Mouse (Mus musculus): ENCODE measurements around the gene Zhx3. TPM values are rescaled to one million over a fixed set of nuclear protein-coding genes. Genes with fewer than 3 reads are reported as not detected.

Gene Zhx3
- polyA plus RNA-seq, 1 experiment: 4.8 TPM

GRCm38 (mm10) chr2:160701603-160702002, 171.2 kb downstream of the Zhx3 start:
- Histone ChIP-seq H3K27me3 (ENCODE audit: control insufficient read depth, insufficient read depth, insufficient read length) (no peaks in the 10 kb centered on the region), H3K36me3 (ENCODE audit: control insufficient read depth, insufficient read depth) (peaks cover 87% of the 10 kb centered on the region), H3K79me3 (ENCODE audit: low read depth) (no peaks in the 10 kb centered on the region), H3K4me3 (ENCODE audit: insufficient read depth, poor library complexity, severe bottlenecking) (no peak overlapping the region), H3ac (ENCODE audit: control insufficient read depth, insufficient read length, low read depth) (no peak overlapping the region), H3K79me2 (ENCODE audit: control insufficient read depth, insufficient read depth) (no peaks in the 10 kb centered on the region)
- TF ChIP-seq USF1 (IDR thresholded peaks at IDR 0.05; ENCODE audit: low read depth) (no peak), CTCF (IDR thresholded peaks at IDR 0.05; ENCODE audit: control insufficient read depth, insufficient read depth, insufficient read length) (no peak), FOSL1 (IDR thresholded peaks at IDR 0.05; ENCODE audit: insufficient read depth, low read length, poor library complexity, severe bottlenecking) (no peak), MYOD1 (IDR thresholded peaks at IDR 0.05; ENCODE audit: control insufficient read depth, insufficient read length, low read depth) (no peak), MAX (IDR thresholded peaks at IDR 0.05) (no peak), CEBPB (IDR thresholded peaks at IDR 0.05; ENCODE audit: low read depth) (no peak), MYOG (IDR thresholded peaks at IDR 0.05; ENCODE audit: control insufficient read depth, extremely low read depth, insufficient read length) (no peak)

- no peaks in the 10 kb centered on the region for H3K79me3 ChIP-seq (ENCODE audit: low read depth)
- no peaks in the 10 kb centered on the region for H3K79me2 ChIP-seq (ENCODE audit: control insufficient read depth, insufficient read depth)
- peaks cover 87% of the 10 kb centered on the region for H3K36me3 ChIP-seq (ENCODE audit: control insufficient read depth, insufficient read depth)
- no peak overlapping the region for H3ac ChIP-seq (ENCODE audit: control insufficient read depth, insufficient read length, low read depth)
- no peak for TF ChIP-seq MYOD1 (IDR thresholded peaks at IDR 0.05; ENCODE audit: control insufficient read depth, insufficient read length, low read depth)
- no peak for TF ChIP-seq USF1 (IDR thresholded peaks at IDR 0.05; ENCODE audit: low read depth)
- no peak for TF ChIP-seq CTCF (IDR thresholded peaks at IDR 0.05; ENCODE audit: control insufficient read depth, insufficient read depth, insufficient read length)
- TF ChIP-seq CEBPB (IDR thresholded peaks at IDR 0.05; ENCODE audit: low read depth): no peak
- TF ChIP-seq MAX (IDR thresholded peaks at IDR 0.05): no peak
- no peak for TF ChIP-seq FOSL1 (IDR thresholded peaks at IDR 0.05; ENCODE audit: insufficient read depth, low read length, poor library complexity, severe bottlenecking)
- no peak for TF ChIP-seq MYOG (IDR thresholded peaks at IDR 0.05; ENCODE audit: control insufficient read depth, extremely low read depth, insufficient read length)
- no peaks in the 10 kb centered on the region for H3K27me3 ChIP-seq (ENCODE audit: control insufficient read depth, insufficient read depth, insufficient read length)
- H3K4me3 ChIP-seq (ENCODE audit: insufficient read depth, poor library complexity, severe bottlenecking): no peak overlapping the region
Observed at GRCm38 (mm10) chr2:160700271-160700670, 172.5 kb downstream of the Zhx3 start.

Other genes with a start within 250 kb of the Zhx3 start
- 21.5 TPM for gene Top1, start 227.1 kb downstream of the Zhx3 start, polyA plus RNA-seq (2012; fragmentation: generic; extraction: Trizol)
- gene Plcg1, start 141.7 kb downstream of the Zhx3 start, polyA plus RNA-seq (2012; fragmentation: generic; extraction: Trizol): 39.0 TPM
- gene Lpin3, start 7.7 kb upstream of the Zhx3 start, polyA plus RNA-seq (2012; fragmentation: generic; extraction: Trizol): 10.4 TPM
- gene Emilin3, start 39.3 kb upstream of the Zhx3 start, polyA plus RNA-seq (2012; fragmentation: generic; extraction: Trizol): 0.02 TPM
- gene Chd6, start 236.1 kb upstream of the Zhx3 start, polyA plus RNA-seq (2012; fragmentation: generic; extraction: Trizol): 3.9 TPM

Data from C2C12 (cell line).